Mouse (Mus musculus) cortical plate, adult 2 months (tissue): ENCODE results near the gene Calcrl.

Experiments
- CTCF ChIP-seq: fragments of 200-500 bp; IDR thresholded peaks from 2 replicates; pipeline ENCODE4 v1.5.1; 2011; ENCODE audit warnings: mild to moderate bottlenecking, control low read depth, low read length; ENCODE audit not compliant: insufficient read depth; ENCODE audit errors: extremely low read depth
- POLR2A ChIP-seq: fragments of 200-500 bp; IDR thresholded peaks from 2 replicates; pipeline ENCODE4 v1.6.1; 2011; ENCODE audit warnings: mild to moderate bottlenecking, low read length, control low read depth; ENCODE audit not compliant: insufficient read depth; ENCODE audit errors: extremely low read depth

- TF ChIP-seq POLR2A (no peak), CTCF (no peak)
Observed at GRCm38 (mm10) chr2:84445499-84445898, 20.3 kb upstream of the Calcrl start.
